Mouse (Mus musculus) right cerebral cortex, adult 2 months (tissue): ENCODE measurements around the gene Ccdc141.
A peak's percentile ranks its signal among the peaks of the same experiment; 100 is the strongest.

Experiments
- DNase-seq, 2 experiments: peaks; one replicate each; pipeline ENCODE4 v3.0.0; 2021 to 2022; ENCODE audit warnings: low spot score in 2 of 2

The Ccdc141 gene

DNA sequence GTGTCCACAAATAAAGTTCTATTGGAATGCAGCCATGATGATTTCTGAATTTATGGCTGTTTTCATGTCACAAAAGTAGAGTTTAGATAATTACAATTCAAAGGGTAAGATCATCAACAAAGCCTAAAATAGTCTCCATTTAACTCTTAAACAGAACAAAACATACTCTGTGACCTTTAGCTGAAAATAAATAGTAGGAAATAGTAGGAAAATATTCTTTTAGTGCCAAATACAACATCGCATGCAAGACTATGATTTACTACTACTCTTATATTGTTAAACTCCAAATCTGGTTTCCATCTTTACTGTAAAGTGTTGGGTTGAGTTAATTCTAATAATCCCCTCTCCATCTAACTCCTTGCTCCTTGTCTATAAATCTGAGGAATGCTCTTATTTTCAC lies 37.0 kb downstream of the Ccdc141 start:
- no peak for DNase-seq

GRCm38 (mm10) chr2:77126939-77127338 lies 43.5 kb downstream of the Ccdc141 start:
- no peak for DNase-seq

DNA sequence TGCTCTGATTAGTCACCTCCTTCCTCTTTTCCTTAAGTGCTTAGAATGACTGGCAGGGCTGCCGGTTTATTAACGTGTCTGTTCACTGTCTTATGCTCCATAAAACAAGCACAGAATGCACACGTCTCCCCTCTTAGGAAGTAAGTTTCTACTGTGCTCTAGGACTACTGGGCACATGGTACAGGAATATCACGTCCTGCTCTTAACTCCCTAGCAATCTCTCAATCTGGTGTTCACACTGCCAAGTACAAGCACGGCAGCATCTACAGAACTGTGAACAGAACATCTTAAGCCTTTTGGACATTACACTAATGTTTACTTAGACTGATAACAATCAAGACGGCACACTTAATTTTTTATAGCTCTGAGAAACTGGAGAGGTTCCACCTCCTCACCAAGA lies 52.3 kb downstream of the Ccdc141 start:
- no peak for DNase-seq

- no peak for DNase-seq
Measured at GRCm38 (mm10) chr2:77114335-77114734, 56.1 kb downstream of the Ccdc141 start.

DNA sequence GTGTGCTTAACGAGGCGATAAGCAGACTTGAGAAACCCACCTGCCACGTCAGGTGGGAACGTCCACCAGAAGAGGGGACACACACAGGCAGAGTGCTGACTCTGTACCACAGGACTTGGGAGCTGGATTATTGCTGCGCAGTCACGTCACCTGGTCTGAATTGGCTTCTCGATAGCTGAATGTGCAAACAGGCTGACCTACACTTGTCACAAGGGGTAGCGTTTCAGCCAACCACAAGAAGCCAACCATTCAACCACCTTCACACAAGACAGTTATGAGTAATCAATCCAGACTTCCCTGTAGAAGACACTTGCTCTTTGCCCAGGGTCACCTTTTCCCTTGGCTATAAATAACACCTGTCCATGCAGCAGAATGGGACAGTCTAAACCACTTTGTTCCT lies 56.6 kb downstream of the Ccdc141 start:
- no peak for DNase-seq

GRCm38 (mm10) chr2:77113026-77113425 lies 57.4 kb downstream of the Ccdc141 start:
- DNase-seq = no peak

DNA sequence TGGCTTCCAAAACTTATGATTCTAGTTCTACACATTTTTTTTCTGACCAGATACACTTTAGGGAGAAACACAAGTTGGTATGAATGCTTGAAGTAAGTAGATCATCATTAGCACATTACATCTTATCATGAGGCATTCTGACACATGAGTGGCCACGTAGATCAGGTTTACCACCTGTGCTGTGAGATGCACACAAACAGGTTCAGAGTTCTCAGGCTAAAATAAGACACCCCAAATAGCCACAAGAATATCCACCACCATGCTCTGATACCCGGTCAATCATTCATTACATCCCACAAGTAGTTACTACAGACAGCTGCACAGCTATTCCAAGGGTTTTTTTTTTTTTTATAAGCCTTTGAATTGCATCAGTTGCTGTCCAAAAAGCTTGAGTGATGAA lies 59.3 kb downstream of the Ccdc141 start:
- no peak for DNase-seq

DNA sequence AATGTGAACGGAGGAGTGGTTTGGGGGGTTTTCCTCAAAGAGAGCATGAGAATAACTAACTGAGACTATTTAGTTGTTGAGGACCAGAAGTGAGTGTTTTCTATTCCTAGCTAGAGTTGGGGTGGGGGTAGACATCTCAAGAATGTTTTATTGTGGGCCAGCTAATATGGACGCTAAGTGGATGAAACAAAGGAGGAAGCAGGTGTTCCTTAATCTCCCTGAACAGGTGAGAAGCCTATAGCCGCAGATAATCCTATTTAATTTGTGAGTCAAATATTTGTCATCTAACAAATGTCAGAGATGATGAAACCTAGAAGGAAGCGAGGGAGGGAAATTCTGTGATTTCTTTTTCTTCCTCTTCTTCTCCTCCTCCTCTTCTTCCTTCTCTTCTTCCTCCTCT lies 60.1 kb downstream of the Ccdc141 start:
- DNase-seq = no peak

DNA sequence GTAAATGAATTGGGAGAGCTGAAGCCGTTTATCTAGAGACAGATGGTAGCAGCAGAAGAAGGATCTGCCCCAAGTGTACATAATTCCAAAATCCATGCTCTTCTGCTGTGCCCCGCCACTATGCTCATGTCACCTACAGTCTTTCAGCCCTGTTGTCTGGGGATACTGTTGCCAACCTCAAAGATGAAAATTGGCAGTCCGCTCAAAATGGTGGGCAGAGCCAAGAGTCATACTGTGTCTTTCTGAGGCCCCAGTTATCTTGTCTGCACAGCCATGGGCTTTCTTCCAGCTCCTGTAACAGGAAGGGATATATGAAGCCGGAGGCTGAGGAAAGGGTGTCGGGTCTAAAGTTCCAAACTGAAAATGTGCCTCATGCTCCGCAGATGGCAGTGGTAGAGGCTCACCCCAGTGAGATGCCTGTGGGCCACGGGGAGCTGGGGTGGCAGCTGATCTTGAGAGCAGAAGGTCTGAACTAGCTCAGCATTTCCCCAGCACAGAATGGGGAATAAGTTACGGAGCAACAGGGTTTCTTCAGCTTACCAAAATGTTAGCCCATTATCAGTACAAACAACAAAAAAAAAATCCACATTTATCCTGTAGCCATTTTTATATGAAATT lies 60.8 kb downstream of the Ccdc141 start:
- DNase-seq = no peak

DNA sequence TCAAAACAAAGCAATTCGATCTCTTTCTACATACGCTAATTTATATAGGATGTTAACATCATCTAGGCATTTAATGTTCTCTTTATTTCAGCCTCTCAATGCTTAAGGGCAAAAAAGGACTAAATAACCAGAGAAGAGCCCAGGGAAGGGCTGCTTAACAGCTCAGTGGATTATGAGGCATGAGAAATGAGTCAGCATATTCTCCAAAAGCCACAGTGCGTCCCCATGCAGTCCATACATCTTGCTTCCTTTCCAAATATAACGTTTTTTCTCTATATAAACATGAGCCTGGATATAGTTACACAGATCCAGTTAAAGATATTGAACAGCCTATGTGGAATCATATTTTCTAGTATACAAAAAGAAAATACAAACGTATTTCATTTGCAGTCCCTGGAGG lies 61.9 kb downstream of the Ccdc141 start:
- DNase-seq = no peak

DNA sequence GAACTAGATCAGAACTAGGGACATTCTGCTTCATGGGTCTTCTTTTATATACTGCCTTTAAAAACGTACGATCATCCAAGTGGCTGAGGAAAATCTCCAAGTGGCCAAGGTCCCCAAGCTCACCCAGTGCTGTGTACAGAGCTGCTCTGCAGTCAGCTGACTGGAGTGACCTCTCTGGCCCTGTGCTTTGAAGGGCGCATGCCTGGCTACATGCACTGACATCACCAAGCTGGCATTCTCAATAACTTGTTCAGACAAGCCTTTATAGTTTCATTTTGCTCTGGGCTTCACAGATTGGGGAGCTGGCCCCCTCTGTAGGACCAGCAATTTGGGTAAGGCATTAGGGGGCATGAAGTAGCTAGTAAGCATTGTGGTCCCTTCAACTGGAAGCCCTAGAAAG lies 64.3 kb downstream of the Ccdc141 start:
- no peak for DNase-seq

DNA sequence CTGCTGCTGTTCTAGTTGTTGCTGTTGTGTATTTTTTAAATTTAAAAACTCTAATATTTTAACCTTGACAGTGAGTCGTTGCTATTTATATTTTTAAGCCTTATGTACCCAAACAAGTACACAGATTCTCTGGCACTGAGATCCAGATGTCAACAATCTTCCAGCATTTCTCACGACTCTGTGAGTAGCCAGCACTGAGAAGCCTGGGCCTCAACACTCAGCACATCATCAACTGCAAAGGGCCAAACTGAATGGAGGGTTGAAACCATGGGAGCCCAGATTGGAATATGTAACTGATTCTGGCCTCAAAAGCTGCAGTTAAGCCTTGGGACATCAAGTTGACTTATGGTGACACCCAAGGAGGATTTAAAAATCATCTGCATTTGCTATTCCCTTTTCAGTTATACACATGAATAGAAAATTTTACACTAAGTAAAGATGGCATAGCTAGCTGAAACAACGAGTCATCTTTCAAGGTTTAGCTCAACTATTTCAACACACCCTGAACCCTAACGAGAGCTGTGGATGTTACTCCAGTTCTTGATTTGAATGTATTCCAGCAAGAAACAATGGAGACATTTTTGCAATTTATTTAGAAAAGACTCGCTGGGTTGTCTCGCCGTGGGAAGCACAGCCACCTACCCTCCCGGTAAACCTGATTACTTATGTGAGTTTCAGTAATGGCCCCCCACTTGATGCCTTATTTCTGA lies 65.3 kb downstream of the Ccdc141 start:
- DNase-seq = no peak

- DNase-seq = no peak
Measured at GRCm38 (mm10) chr2:77102516-77102915, 67.9 kb downstream of the Ccdc141 start.

DNA sequence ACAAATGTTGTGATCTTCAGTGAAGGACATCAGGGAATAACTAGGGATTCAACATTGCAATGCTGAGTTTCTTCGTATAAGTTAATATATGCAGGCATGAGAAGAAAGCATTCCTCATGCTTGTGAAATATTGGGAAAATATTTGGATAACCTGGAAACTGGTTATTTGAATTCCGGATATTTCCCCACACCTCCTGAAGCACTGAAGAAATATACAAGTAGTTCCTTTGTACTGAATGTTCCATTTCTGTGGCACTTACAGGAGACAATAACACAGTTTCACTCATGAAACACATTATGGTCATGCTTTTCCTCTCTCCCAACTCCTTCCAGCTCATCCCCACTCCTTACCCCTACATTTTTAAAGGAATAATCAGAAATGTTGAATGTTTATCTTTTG lies 70.6 kb downstream of the Ccdc141 start:
- no peak for DNase-seq

- DNase-seq = no peak
Measured at GRCm38 (mm10) chr2:77098769-77099168, 71.7 kb downstream of the Ccdc141 start.

DNA sequence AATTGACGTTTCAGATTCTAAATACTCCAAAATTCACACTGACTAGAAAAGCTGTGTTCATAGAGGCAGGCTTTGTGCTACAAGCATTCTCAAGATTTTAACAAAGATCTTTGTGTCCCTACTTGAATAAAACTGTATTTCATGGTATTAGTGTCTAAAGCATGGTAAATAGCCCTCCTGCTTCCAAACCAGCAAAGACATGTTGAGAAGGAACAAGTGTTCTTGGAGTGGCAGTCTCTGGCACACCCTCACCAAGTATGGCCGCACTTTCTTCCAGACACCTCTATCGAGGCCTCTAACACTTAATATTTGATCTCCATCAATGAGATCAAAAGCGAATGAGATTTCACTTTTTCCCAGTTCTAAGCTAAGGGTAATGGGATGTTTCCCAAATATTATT lies 78.7 kb downstream of the Ccdc141 start:
- no peak for DNase-seq

GRCm38 (mm10) chr2:77085313-77085712 lies 85.1 kb downstream of the Ccdc141 start:
- DNase-seq = no peak

- no peak for DNase-seq
Measured at GRCm38 (mm10) chr2:77084629-77085028, 85.8 kb downstream of the Ccdc141 start.

DNA sequence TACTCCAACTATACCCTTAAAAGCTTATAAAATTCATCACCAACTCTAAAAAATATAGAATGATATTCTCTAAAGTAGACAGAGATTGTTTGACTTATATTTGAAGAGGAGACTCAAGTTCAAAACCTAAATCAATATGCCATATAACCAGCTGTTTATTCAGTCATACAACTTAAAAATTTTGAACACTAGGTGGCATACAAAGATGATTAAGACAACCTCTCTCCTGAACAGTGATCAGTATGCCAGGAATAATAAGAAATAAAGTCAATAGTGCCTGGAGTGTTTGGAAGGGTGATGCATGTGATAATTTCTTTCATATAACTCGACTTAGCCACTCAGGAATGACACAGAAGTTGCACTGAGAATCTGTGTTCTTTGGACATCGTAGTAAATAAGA lies 89.3 kb downstream of the Ccdc141 start:
- no peak for DNase-seq

- DNase-seq = no peak
Measured at GRCm38 (mm10) chr2:77080657-77081056, 89.8 kb downstream of the Ccdc141 start.

DNA sequence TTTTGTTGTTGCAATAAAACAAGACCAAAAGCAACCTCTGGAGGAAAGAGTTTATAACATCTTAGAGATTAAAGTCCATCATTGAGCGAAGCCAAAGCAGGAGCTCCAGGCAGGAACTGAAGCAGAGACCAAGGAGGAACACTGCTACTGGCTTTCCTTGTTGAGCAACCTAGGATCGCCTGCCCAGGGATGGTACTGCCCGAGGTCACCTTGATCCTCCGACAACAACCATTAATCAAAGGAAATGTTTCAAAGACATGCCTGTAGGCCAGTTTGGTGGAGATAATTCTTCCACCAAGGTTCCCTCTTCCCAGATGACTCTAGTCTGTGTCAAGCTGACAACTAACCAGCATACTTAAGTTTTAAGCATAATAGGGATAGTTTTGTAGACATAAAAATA lies 91.7 kb downstream of the Ccdc141 start:
- DNase-seq = no peak

- no peak for DNase-seq
Measured at GRCm38 (mm10) chr2:77074373-77074772, 96.1 kb downstream of the Ccdc141 start.

DNA sequence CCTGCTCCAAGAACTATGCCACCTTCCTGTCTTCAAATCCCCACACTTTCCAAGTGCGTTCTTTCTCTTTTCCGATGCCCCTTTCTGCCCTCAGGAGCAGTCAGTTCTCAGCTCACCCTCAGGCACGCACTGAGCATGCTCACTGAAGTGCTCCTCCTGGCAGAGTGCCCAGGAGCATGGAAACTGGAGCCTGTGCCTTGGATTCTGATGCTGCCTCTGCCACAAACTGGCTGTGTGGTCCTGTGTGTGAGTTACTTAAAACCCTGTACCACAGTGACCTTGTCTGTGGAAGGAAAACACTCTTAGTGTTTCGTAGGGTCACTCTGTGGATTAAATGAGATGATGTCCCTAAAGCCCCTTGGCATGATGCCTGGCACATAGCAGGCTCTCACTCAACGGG lies 96.5 kb downstream of the Ccdc141 start:
- DNase-seq = peak; percentile 10 to 30

GRCm38 (mm10) chr2:77065294-77065693 lies 105.1 kb downstream of the Ccdc141 start:
- DNase-seq = peak in 1 of 2 experiments; percentile 17
